Mouse (Mus musculus): ENCODE data around the gene Drosha.

GRCm38 (mm10) chr15:12829878-12830277 lies 5.3 kb downstream of the Drosha start:
- TF ChIP-seq FLI1 (IDR thresholded peaks at IDR 0.05; ENCODE audit: low read length) (no peak), GATA1 (IDR thresholded peaks at IDR 0.05; ENCODE audit: borderline replicate concordance, low read length) (no peak)
